Mouse (Mus musculus) WW6 (cell line): ENCODE data around the gene Mta1.

Experiments used
- DNase-seq: peaks from one replicate; pipeline ENCODE4 v3.0.0-alpha.2; 2013; ENCODE audit warnings: low read depth, low spot score

Gene Mta1

GRCm38 (mm10) chr12:113097749-113098281 is at the start of gene Mta1:
Gene Mta1 (plus strand): TSS chr12:113098278.
- DNase-seq, result no peak

GRCm38 (mm10) chr12:113049836-113050235 is 48.2 kb upstream of the Mta1 start:
- no peak for DNase-seq

- no peak for DNase-seq
These were observed 47.4 kb upstream of the Mta1 start for GRCm38 (mm10) chr12:113050671-113051070.

- DNase-seq, result no peak
These were observed 46.3 kb upstream of the Mta1 start for GRCm38 (mm10) chr12:113051628-113052403.

- no peak for DNase-seq
These were observed 42.0 kb upstream of the Mta1 start for GRCm38 (mm10) chr12:113056089-113056488.

GRCm38 (mm10) chr12:113060178-113060577 is 37.9 kb upstream of the Mta1 start:
- no peak for DNase-seq

- no peak for DNase-seq
These were observed 36.5 kb upstream of the Mta1 start for GRCm38 (mm10) chr12:113061606-113062005.

GRCm38 (mm10) chr12:113062201-113062600 is 35.9 kb upstream of the Mta1 start:
- DNase-seq, result no peak

GRCm38 (mm10) chr12:113063700-113064099 is 34.4 kb upstream of the Mta1 start:
- no peak for DNase-seq

- DNase-seq, result no peak
These were observed 30.1 kb upstream of the Mta1 start for GRCm38 (mm10) chr12:113068002-113068401.

- no peak for DNase-seq
These were observed 28.7 kb upstream of the Mta1 start for GRCm38 (mm10) chr12:113069389-113069788.

GRCm38 (mm10) chr12:113071321-113071720 is 26.8 kb upstream of the Mta1 start:
- no peak for DNase-seq

- no peak for DNase-seq
These were observed 26.3 kb upstream of the Mta1 start for GRCm38 (mm10) chr12:113071827-113072226.

GRCm38 (mm10) chr12:113073420-113074328 is 24.4 kb upstream of the Mta1 start:
- DNase-seq, result no peak

GRCm38 (mm10) chr12:113074329-113075062 is 23.6 kb upstream of the Mta1 start, which contains the start of gene Tex22:
Gene Tex22 (plus strand): TSS chr12:113074502.
- DNase-seq, result no peak

GRCm38 (mm10) chr12:113075063-113075454 is 23.0 kb upstream of the Mta1 start:
- peak; percentile 67 for DNase-seq

- no peak for DNase-seq
These were observed 22.6 kb upstream of the Mta1 start for GRCm38 (mm10) chr12:113075486-113075885.

GRCm38 (mm10) chr12:113087276-113087675 is 10.8 kb upstream of the Mta1 start:
- no peak for DNase-seq

GRCm38 (mm10) chr12:113088026-113088425 is 10.1 kb upstream of the Mta1 start:
- DNase-seq, result no peak

GRCm38 (mm10) chr12:113089107-113089506 is 9.0 kb upstream of the Mta1 start:
- DNase-seq, result no peak

- no peak for DNase-seq
These were observed 8.0 kb upstream of the Mta1 start for GRCm38 (mm10) chr12:113090053-113090452.

GRCm38 (mm10) chr12:113097040-113097439 is 1.0 kb upstream of the Mta1 start:
- DNase-seq, result no peak
